Mouse (Mus musculus) midbrain, postnatal 0 days (tissue): ENCODE data around the gene Rap1gap. TPM values are rescaled to one million over a fixed set of nuclear protein-coding genes. Genes with fewer than 3 reads are reported as not detected.
A peak's percentile ranks its signal among the peaks of the same experiment; 100 is the strongest.

Experiments
- ATAC-seq: fragments of 200-750 bp; cut with Nextera tagmentation; 2 replicates; pipeline ENCODE4 v1.8.0; 2017; ENCODE audit warnings: moderate number of reproducible peaks, mild to moderate bottlenecking, moderate TSS enrichment, moderate library complexity; ENCODE audit not compliant: low FRiP score
- DNase-seq: peaks from one replicate; pipeline ENCODE4 v3.0.0-alpha.2; 2015; ENCODE audit warnings: low spot score
- H3K27ac ChIP-seq: fragments of 300-500 bp; sonication (generic); 2 replicates; pipeline ENCODE4 v1.5.1; 2014; ENCODE audit warnings: low read depth, mild to moderate bottlenecking, low read length, mixed read lengths
- H3K27me3 ChIP-seq: fragments of 300-500 bp; sonication (generic); 2 replicates; pipeline ENCODE4 v1.6.1; 2014; ENCODE audit warnings: low read length, control low read depth, mixed read lengths; ENCODE audit not compliant: insufficient read depth
- H3K36me3 ChIP-seq: fragments of 300-500 bp; sonication (generic); 2 replicates; pipeline ENCODE4 v1.6.1; 2014; ENCODE audit warnings: low read length, control low read depth, mixed read lengths; ENCODE audit not compliant: insufficient read depth
- H3K4me1 ChIP-seq: fragments of 300-500 bp; sonication (generic); 2 replicates; pipeline ENCODE4 v1.6.1; 2014; ENCODE audit warnings: mild to moderate bottlenecking, control low read depth, antibody characterized with exemption, low read length, mixed read lengths; ENCODE audit not compliant: insufficient read depth
- H3K4me2 ChIP-seq: fragments of 300-500 bp; sonication (generic); 2 replicates; pipeline ENCODE4 v1.6.1; 2014; ENCODE audit warnings: low read depth, mild to moderate bottlenecking, low read length, mixed read lengths; ENCODE audit not compliant: poor library complexity, severe bottlenecking
- H3K4me3 ChIP-seq: fragments of 300-500 bp; sonication (generic); 2 replicates; pipeline ENCODE4 v1.5.1; 2014; ENCODE audit warnings: low read depth, mild to moderate bottlenecking, low read length, moderate library complexity
- H3K9ac ChIP-seq: fragments of 300-500 bp; sonication (generic); replicated peaks from 2 replicates; pipeline ENCODE4 v1.6.1; 2014; ENCODE audit warnings: mild to moderate bottlenecking, low read length, moderate library complexity, mixed read lengths; ENCODE audit not compliant: poor library complexity, severe bottlenecking
- H3K9me3 ChIP-seq: fragments of 300-500 bp; sonication (generic); 2 replicates; pipeline ENCODE4 v1.6.1; 2016; ENCODE audit warnings: low read length, control low read depth
- CTCF ChIP-seq: IDR thresholded peaks from 2 replicates; pipeline ENCODE4 v1.5.1; 2016; ENCODE audit warnings: antibody characterized with exemption, mild to moderate bottlenecking
- WGBS: fragments of 180-500 bp; shearing (Covaris S2); extraction: QIAGEN DNeasy Blood & Tissue Kit; methylation state at CpG from one replicate; pipeline ENCODE4 v1.1.7; 2014; 5-methylcytosine and 5-hydroxymethylcytosine counted together
- polyA plus RNA-seq: library from polyadenylated mRNA; unstranded; fragments of >200 nt; fragmentation: Nextera tagmentation; extraction: Ambion mirVana; gene quantifications from 2 replicates; pipeline ENCODE4 v1.2.1, GENCODE M21; 2015
- total RNA-seq: library from RNA; depleted of rRNA; stranded (reverse); fragments of >200 nt; gene quantifications from 2 replicates; pipeline ENCODE4 v1.2.3, GENCODE M21; 2014

The Rap1gap gene
- total and polyA plus RNA-seq, 2 experiments from 2014 or later, result 115 to 270 TPM

DNA sequence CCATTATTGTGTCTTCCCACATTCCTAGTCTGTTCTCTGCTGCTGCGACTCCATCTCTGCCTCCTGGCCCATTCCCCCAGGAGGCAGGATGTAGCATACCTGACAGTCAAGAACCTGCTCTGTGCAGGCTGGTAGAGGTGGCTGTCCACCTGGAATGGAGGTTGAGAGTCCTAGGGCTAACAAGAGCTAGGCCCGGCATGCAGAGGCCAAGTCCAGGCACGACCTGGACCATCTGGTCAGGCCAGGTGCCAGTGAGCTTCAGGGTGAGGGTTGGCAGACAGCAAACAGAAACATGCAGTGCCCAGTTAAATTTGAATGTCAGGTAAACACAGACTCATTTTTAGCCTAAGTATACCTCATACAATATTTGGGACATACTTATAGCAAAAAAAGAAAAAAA is 68.4 kb downstream of the Rap1gap start:
- WGBS, result 78% methylated on average over 3 of the region's 3 CpGs
- H3K27me3 ChIP-seq, result no peaks in the 10 kb centered on the region
- no peak for TF ChIP-seq CTCF
- H3K9me3 ChIP-seq, result no peaks in the 10 kb centered on the region
- peaks cover 4% of the 10 kb centered on the region for H3K4me1 ChIP-seq
- H3K36me3 ChIP-seq, result peaks cover 5% of the 10 kb centered on the region; the same call in 1 of the 2 replicates
- H3K27ac ChIP-seq, result no peak overlapping the region
- no peak overlapping the region for H3K9ac ChIP-seq
- H3K4me3 ChIP-seq, result no peak overlapping the region
- DNase-seq, result no peak
- H3K4me2 ChIP-seq, result no peak overlapping the region
- ATAC-seq, result no peak

DNA sequence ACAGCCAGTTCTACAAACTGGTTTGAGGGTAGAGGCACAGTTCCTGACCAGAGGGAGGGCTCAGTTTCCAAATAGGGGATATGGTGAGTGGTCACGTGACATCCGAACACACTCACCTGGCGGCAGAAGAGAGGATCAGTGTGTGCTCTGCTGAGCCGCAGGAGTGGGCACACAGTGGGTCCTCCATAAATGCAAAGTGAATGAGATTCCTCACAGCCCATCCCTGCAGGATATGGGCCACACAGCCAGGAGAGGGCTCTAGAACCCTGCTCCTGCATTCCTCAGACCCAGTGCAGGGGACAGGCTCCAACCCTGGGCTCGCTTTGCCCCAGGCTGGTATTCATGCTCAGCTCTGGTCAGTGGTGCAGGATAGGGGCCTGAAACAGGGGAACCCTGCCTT is 68.9 kb downstream of the Rap1gap start:
- DNase-seq (no peak), ATAC-seq (no peak)
- peak; percentile 43 for TF ChIP-seq CTCF
- H3K36me3 ChIP-seq, result peaks cover 5% of the 10 kb centered on the region; the same call in 1 of the 2 replicates
- WGBS, result 77% methylated on average over 5 of the region's 5 CpGs
- no peak overlapping the region for H3K9ac ChIP-seq
- no peak overlapping the region for H3K4me3 ChIP-seq
- H3K4me1 ChIP-seq, result peaks cover 4% of the 10 kb centered on the region; the same call in 1 of the 2 replicates
- H3K27ac ChIP-seq, result no peak overlapping the region
- H3K27me3 ChIP-seq, result no peaks in the 10 kb centered on the region
- no peak overlapping the region for H3K4me2 ChIP-seq
- H3K9me3 ChIP-seq, result no peaks in the 10 kb centered on the region

DNA sequence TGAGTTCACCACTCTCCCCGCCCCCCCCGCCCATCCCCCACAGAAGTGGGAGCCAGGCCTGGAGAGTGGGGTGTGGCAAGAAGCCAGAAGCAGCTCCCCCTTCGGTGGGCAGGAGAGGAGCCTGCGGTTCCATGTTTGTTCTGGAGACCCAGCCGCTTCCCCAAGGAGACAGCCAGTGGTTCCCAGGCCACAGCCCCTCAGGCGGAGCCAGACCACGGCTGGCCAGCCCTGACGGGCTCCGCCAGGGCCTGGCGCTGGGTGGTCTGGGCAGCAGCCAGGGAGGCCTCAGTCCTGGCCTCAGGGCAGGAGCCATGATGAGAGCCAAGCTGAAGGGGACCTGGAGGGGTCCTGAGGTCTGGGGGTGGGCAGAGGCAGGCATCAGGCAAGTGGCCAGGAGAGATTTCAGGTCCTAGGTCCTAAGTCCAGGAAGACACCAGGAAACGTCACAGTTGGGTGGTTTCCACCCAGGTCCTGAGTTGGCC is 71.7 kb downstream of the Rap1gap start:
- ATAC-seq (peak; percentile 24; the same call in 1 of the 2 replicates), DNase-seq (peak; percentile 73)
- H3K27me3 ChIP-seq, result no peaks in the 10 kb centered on the region
- H3K9ac ChIP-seq, result no peak overlapping the region
- no peak overlapping the region for H3K4me3 ChIP-seq
- H3K27ac ChIP-seq, result no peak overlapping the region
- H3K36me3 ChIP-seq, result no peaks in the 10 kb centered on the region
- no peak; the same call in 1 of the 2 replicates for TF ChIP-seq CTCF
- peaks cover 5% of the 10 kb centered on the region; the same call in 1 of the 2 replicates for H3K4me1 ChIP-seq
- H3K9me3 ChIP-seq, result no peaks in the 10 kb centered on the region
- 46% methylated on average over 11 of the region's 11 CpGs for WGBS
- H3K4me2 ChIP-seq, result no peak overlapping the region

DNA sequence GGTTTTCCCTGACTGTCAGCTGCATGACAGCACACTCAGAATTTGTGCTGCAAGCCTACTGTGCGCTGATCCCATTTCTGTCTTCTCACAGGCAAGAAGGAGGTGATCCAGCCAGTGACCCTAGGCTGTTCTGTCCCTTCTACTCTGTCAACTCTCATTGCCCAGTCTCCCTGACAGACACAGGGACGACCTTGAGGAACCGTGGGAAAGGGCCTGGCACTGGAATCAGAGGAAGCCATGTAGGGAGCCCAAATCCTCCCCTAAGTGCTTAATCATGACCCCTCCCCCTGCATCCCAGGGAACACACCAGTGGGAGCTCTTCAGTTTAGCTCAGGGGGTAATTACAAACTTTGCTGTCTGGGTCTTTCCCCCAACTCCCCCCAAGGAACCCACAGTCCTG is 73.2 kb downstream of the Rap1gap start:
- no peaks in the 10 kb centered on the region for H3K36me3 ChIP-seq
- H3K9ac ChIP-seq, result no peak overlapping the region
- H3K27ac ChIP-seq, result no peak overlapping the region
- 60% methylated on average over 3 of the region's 3 CpGs for WGBS
- H3K4me1 ChIP-seq, result peaks cover 5% of the 10 kb centered on the region; the same call in 1 of the 2 replicates
- no peak for TF ChIP-seq CTCF
- no peak overlapping the region for H3K4me2 ChIP-seq
- H3K9me3 ChIP-seq, result no peaks in the 10 kb centered on the region
- H3K27me3 ChIP-seq, result no peaks in the 10 kb centered on the region
- no peak overlapping the region for H3K4me3 ChIP-seq
- no peak for DNase-seq
- no peak for ATAC-seq

DNA sequence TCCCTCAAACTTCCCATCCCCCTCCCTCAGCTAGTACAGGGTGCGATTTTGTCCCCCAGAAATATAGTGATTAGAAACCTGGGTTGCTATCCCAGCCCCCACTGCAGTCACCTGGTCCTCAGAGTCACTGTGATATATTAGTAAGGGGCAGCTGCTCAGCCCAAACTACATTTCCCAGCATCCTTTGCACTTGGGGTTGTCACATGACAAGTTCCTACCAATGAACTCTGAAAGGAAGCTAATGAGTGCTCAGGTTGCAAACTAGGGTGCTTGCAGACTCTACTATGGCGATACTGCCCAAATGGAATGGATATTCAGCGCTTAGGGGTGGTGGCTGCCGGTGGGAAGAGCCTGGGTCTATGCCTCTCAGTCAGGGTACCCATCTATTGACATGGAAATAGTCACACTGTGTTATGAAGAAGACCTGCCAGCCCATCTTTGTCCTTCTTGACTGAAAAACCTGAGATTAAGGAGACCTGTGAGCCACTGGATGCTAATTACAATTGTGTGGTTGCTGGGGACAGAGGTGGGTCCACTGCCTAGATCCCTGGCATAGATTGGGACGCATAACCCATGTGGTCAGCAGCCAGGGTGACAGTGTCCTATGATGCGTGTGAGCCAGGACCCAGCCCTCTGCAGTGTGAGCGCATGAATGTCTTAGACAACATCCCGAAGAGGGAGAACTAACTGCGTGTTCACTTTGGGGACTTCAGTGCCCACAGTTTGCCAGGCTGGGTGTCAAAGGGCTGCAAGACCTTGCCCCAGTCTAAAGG is 74.8 kb downstream of the Rap1gap start:
- Histone ChIP-seq H3K9ac (no peak overlapping the region), H3K4me2 (peak overlapping the region; percentile 31), H3K36me3 (no peaks in the 10 kb centered on the region), H3K9me3 (no peaks in the 10 kb centered on the region), H3K27ac (no peak overlapping the region; the same call in 1 of the 2 replicates), H3K4me3 (no peak overlapping the region), H3K4me1 (peaks cover 5% of the 10 kb centered on the region; the same call in 1 of the 2 replicates), H3K27me3 (no peaks in the 10 kb centered on the region)
- WGBS, result 53% methylated on average over 9 of the region's 9 CpGs
- ATAC-seq (peak; percentile 38), DNase-seq (peak; percentile 84)
- TF ChIP-seq CTCF, result no peak

DNA sequence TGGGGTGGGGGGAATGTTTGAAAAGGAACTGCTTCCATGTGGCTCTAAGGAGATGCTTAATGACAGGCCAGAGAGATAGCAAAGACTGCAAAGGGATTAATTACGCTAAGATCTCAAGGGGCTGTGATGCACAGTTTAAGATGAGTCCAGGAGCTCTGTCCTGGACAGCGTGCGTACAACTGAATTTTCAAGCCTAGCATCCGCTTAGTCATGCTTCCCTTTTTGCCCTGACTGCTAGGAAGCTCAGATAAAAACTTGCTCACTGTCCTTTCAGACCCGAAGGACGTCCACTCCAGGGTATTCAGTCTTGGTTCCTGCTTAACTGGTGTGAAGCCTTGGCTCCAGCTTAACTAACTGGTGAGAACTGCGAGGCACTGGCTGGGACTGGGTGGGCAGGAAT is 75.8 kb downstream of the Rap1gap start:
- no peak for TF ChIP-seq CTCF
- H3K4me2 ChIP-seq, result no peak overlapping the region
- no peak for ATAC-seq
- 90% methylated on average over 7 of the region's 7 CpGs for WGBS
- no peaks in the 10 kb centered on the region for H3K9me3 ChIP-seq
- no peaks in the 10 kb centered on the region for H3K27me3 ChIP-seq
- no peak overlapping the region for H3K27ac ChIP-seq
- no peak for DNase-seq
- H3K9ac ChIP-seq, result no peak overlapping the region
- no peaks in the 10 kb centered on the region for H3K36me3 ChIP-seq
- H3K4me1 ChIP-seq, result peaks cover 5% of the 10 kb centered on the region; the same call in 1 of the 2 replicates
- H3K4me3 ChIP-seq, result no peak overlapping the region
